Mouse (Mus musculus): Measurements from ENCODE around the gene Layn.
A peak's percentile ranks its signal among the peaks of the same experiment; 100 is the strongest.

The Layn gene

GRCm38 (mm10) chr9:51032291-51032690, 44.6 kb downstream of the Layn start:
- DNase-seq (ENCODE audit: low spot score): no peak

- no peak for DNase-seq (ENCODE audit: low spot score)
Measured at GRCm38 (mm10) chr9:51031603-51032002, 45.3 kb downstream of the Layn start.

GRCm38 (mm10) chr9:51030147-51030546, 46.7 kb downstream of the Layn start:
- no peak for DNase-seq (ENCODE audit: low spot score)

- DNase-seq (ENCODE audit: low spot score): peak; percentile 11
Measured at GRCm38 (mm10) chr9:51026952-51027351, 49.9 kb downstream of the Layn start.

- DNase-seq (ENCODE audit: low spot score): no peak
Measured at GRCm38 (mm10) chr9:51021123-51021795, 55.6 kb downstream of the Layn start.

GRCm38 (mm10) chr9:51020351-51020750, 56.5 kb downstream of the Layn start:
- DNase-seq (ENCODE audit: low spot score): no peak

GRCm38 (mm10) chr9:51019670-51020069, 57.2 kb downstream of the Layn start:
- no peak for DNase-seq (ENCODE audit: low spot score)

- no peak for DNase-seq (ENCODE audit: low spot score)
Measured at GRCm38 (mm10) chr9:51015732-51016131, 61.2 kb downstream of the Layn start.

GRCm38 (mm10) chr9:51013644-51014043, 63.2 kb downstream of the Layn start:
- no peak for DNase-seq (ENCODE audit: low spot score)

GRCm38 (mm10) chr9:51009656-51009950, 67.3 kb downstream of the Layn start:
- peak; percentile 16 for DNase-seq (ENCODE audit: low spot score)

GRCm38 (mm10) chr9:51008841-51009655, 67.8 kb downstream of the Layn start, which contains the start of gene Sik2:
Sik2 (minus strand) TSS chr9:51009073.
- DNase-seq (ENCODE audit: low spot score): peak; percentile 94

GRCm38 (mm10) chr9:51008068-51008840, 68.6 kb downstream of the Layn start:
- peak; percentile 55 for DNase-seq (ENCODE audit: low spot score)

GRCm38 (mm10) chr9:51007726-51008067, 69.2 kb downstream of the Layn start:
- DNase-seq (ENCODE audit: low spot score): no peak

- peak; percentile 86 for DNase-seq (ENCODE audit: low spot score)
Measured at GRCm38 (mm10) chr9:51006846-51007245, 70.0 kb downstream of the Layn start.
